ENCODE assay signal across 8 mouse cellular contexts in genomic region chr15:25364819-25365463, GRCm38 (mm10). TPM values are rescaled to one million over a fixed set of nuclear protein-coding genes. Genes with fewer than 3 reads are reported as not detected.
DNase-seq lines count a peak whose midpoint lies in the region; ATAC-seq and TF ChIP-seq lines count a peak whose summit lies in the region.

No protein-coding gene starts in this region.

- peak overlapping the region; percentile 75 for H3K9ac ChIP-seq in forebrain, embryonic 13.5 days
- H3K9ac ChIP-seq in liver, embryonic 14.5 days (replicated peaks): no peak overlapping the region
- peak overlapping the region; percentile 59; the same call in 1 of the 2 replicates for H3K9ac ChIP-seq in stomach, postnatal 0 days (ENCODE audit: low read length)

- H3K4me1 ChIP-seq in testis, adult 2 months (ENCODE audit: control insufficient read depth, insufficient read depth, low read length): peaks cover 11% of the 10 kb centered on the region
- H3K4me1 ChIP-seq in forebrain, embryonic 13.5 days: peaks cover 75% of the 10 kb centered on the region
- H3K4me1 ChIP-seq in liver, embryonic 14.5 days (replicated peaks; ENCODE audit: control insufficient read depth in 2 of 2, insufficient read depth in 2 of 2, low read length in 1 of 2): no peaks in the 10 kb centered on the region
- no peaks in the 10 kb centered on the region for H3K4me1 ChIP-seq in stomach, postnatal 0 days (replicated peaks; ENCODE audit: control insufficient read depth, insufficient read depth)

- no peak for DNase-seq in testis, postnatal 10 days (ENCODE audit: low spot score)
- no peak for DNase-seq in liver, embryonic 14.5 days (ENCODE audit: low read depth in 3 of 3, low spot score in 3 of 3)
- no peak for DNase-seq in stomach, postnatal 0 days (ENCODE audit: low spot score)
- no peak for DNase-seq in right cerebral cortex, postnatal 36 days (ENCODE audit: low spot score in 2 of 2)
- DNase-seq in right cerebral cortex, postnatal 10 days (ENCODE audit: low spot score in 2 of 2): no peak
- DNase-seq in cerebellum, adult 11 months: no peak

- peak; percentile 12 for ATAC-seq in forebrain, embryonic 13.5 days
- no peak for ATAC-seq in liver, embryonic 14.5 days (ENCODE audit: insufficient read depth)
- ATAC-seq in stomach, postnatal 0 days (ENCODE audit: low FRiP score, low TSS enrichment): no peak

- TF ChIP-seq POLR2A in testis, adult 2 months (IDR thresholded peaks at IDR 0.05; ENCODE audit: control insufficient read depth, low read depth, low read length): no peak

- 10% methylated on average over 23 of the region's 23 CpGs for WGBS in forebrain, embryonic 13.5 days
- 42% methylated on average over 23 of the region's 23 CpGs for WGBS in liver, embryonic 14.5 days (ENCODE audit: insufficient replicate concordance)
- WGBS in stomach, postnatal 0 days: 65% methylated on average over 23 of the region's 23 CpGs

- H3K27ac ChIP-seq in testis, adult 2 months (ENCODE audit: control insufficient read depth, insufficient read depth, low read depth, low read length): peak overlapping the region; percentile 58
- peak overlapping the region; percentile 69; the same call in 1 of the 2 replicates for H3K27ac ChIP-seq in forebrain, embryonic 13.5 days
- no peak overlapping the region for H3K27ac ChIP-seq in liver, embryonic 14.5 days
- no peak overlapping the region; the same call in 1 of the 2 replicates for H3K27ac ChIP-seq in stomach, postnatal 0 days (replicated peaks)

- no peaks in the 10 kb centered on the region for H3K9me3 ChIP-seq in forebrain, embryonic 13.5 days (replicated peaks)
- no peaks in the 10 kb centered on the region for H3K9me3 ChIP-seq in liver, embryonic 14.5 days (ENCODE audit: control insufficient read depth, low read length)
- H3K9me3 ChIP-seq in stomach, postnatal 0 days (ENCODE audit: control insufficient read depth, low read length): no peaks in the 10 kb centered on the region

- TF ChIP-seq EP300 in liver, embryonic 14.5 days (IDR thresholded peaks at IDR 0.05; ENCODE audit: low read depth): no peak
- TF ChIP-seq EP300 in stomach, postnatal 0 days (optimal IDR thresholded peaks at IDR 0.05): no peak

- TF ChIP-seq CTCF in testis, adult 2 months (IDR thresholded peaks at IDR 0.05; ENCODE audit: control insufficient read depth, insufficient read depth, insufficient replicate concordance, low read depth, low read length): no peak
- TF ChIP-seq CTCF in liver, embryonic 14.5 days (IDR thresholded peaks at IDR 0.05; ENCODE audit: low read depth): no peak
- no peak for TF ChIP-seq CTCF in stomach, postnatal 0 days (IDR thresholded peaks at IDR 0.05; ENCODE audit: low read depth)

- H3K36me3 ChIP-seq in testis, adult 2 months (ENCODE audit: control insufficient read depth, insufficient read depth, low read length): no peaks in the 10 kb centered on the region
- H3K36me3 ChIP-seq in forebrain, embryonic 13.5 days (ENCODE audit: poor library complexity, severe bottlenecking): peaks cover 18% of the 10 kb centered on the region
- H3K36me3 ChIP-seq in liver, embryonic 14.5 days (replicated peaks; ENCODE audit: control insufficient read depth, insufficient read depth, low read depth): no peaks in the 10 kb centered on the region
- H3K36me3 ChIP-seq in stomach, postnatal 0 days (ENCODE audit: control insufficient read depth, insufficient read depth, low read length): no peaks in the 10 kb centered on the region

- H3K4me3 ChIP-seq in testis, adult 2 months (ENCODE audit: control insufficient read depth, low read depth, low read length): peak overlapping the region; percentile 72
- H3K4me3 ChIP-seq in forebrain, embryonic 13.5 days: peak overlapping the region; percentile 30
- peak overlapping the region in 1 of 2 experiments; percentile 33; a peak in 2 of 4 replicates for H3K4me3 ChIP-seq in liver, embryonic 14.5 days (ENCODE audit: insufficient read depth in 1 of 2, low read depth in 2 of 2, low read length in 2 of 2)
- H3K4me3 ChIP-seq in stomach, postnatal 0 days (ENCODE audit: low read depth, low read length): peak overlapping the region; percentile 39

- peak overlapping the region; percentile 63 for H3K4me2 ChIP-seq in forebrain, embryonic 13.5 days
- peak overlapping the region; percentile 48 for H3K4me2 ChIP-seq in liver, embryonic 14.5 days (ENCODE audit: low read depth)
- H3K4me2 ChIP-seq in stomach, postnatal 0 days (replicated peaks; ENCODE audit: low read depth): peak overlapping the region; percentile 56

- peaks cover 6% of the 10 kb centered on the region for H3K27me3 ChIP-seq in testis, adult 2 months (ENCODE audit: control insufficient read depth, insufficient read depth, low read length)
- H3K27me3 ChIP-seq in forebrain, embryonic 13.5 days: no peaks in the 10 kb centered on the region
- peaks cover 17% of the 10 kb centered on the region for H3K27me3 ChIP-seq in liver, embryonic 14.5 days (ENCODE audit: control insufficient read depth, insufficient read depth, low read length)
- H3K27me3 ChIP-seq in stomach, postnatal 0 days (ENCODE audit: control insufficient read depth, insufficient read depth, low read length): no peaks in the 10 kb centered on the region; the same call in 1 of the 2 replicates

RNA-seq across cellular contexts. Expression of gene Basp1, which starts 48.6 kb away (rescaled TPM):
- 11.8 and 13.6 TPM in 2 replicates for polyA plus RNA-seq in testis, adult 2 months (2012; rRNA removed)
- polyA plus RNA-seq in forebrain, embryonic 13.5 days (2015; fragmentation: Nextera tagmentation; extraction: Ambion mirVana): 154 and 164 TPM in 2 replicates
- 2.7 and 3.8 TPM in 2 replicates for polyA plus RNA-seq in liver, embryonic 14.5 days (2012; rRNA removed)
- 1.6 and 1.7 TPM in 2 replicates for polyA plus RNA-seq in liver, embryonic 14.5 days (2014; fragmentation: Nextera tagmentation; extraction: Ambion mirVana)
- 19.6 and 20.7 TPM in 2 replicates for polyA plus RNA-seq in stomach, postnatal 0 days (2015; fragmentation: Nextera tagmentation; extraction: Ambion mirVana)

Comparison
In these comparisons a context has a peak if more than half of its experiments do, and no peak if none do; other contexts are left out.
1. H3K27ac ChIP-seq: peak in testis, adult 2 months (single experiment) and forebrain, embryonic 13.5 days (single experiment); none in liver, embryonic 14.5 days (single experiment) and stomach, postnatal 0 days (single experiment).
2. Peak in every context shown above with its lines, with median percentiles within 50 percentile points of each other: H3K4me2 ChIP-seq.